Mouse (Mus musculus): ENCODE data around the gene Rapgef1. TPM values are rescaled to one million over a fixed set of nuclear protein-coding genes. Genes with fewer than 3 reads are reported as not detected.
A peak's percentile ranks its signal among the peaks of the same experiment; 100 is the strongest.

Gene Rapgef1
- polyA plus RNA-seq, 1 experiment from 2014 or later = 11.6 TPM

- peak overlapping the region; percentile 39 for H3K27ac ChIP-seq
Observed at GRCm38 (mm10) chr2:29647162-29647561, 27.6 kb downstream of the Rapgef1 start.

GRCm38 (mm10) chr2:29647808-29648207 lies 28.3 kb downstream of the Rapgef1 start:
- H3K9me3 ChIP-seq (replicated peaks) = no peaks in the 10 kb centered on the region
- no peaks in the 10 kb centered on the region for H3K27me3 ChIP-seq
- H3K4me3 ChIP-seq = no peak overlapping the region
- H3K9ac ChIP-seq = no peak overlapping the region
- WGBS = 73% methylated on average over 7 of the region's 7 CpGs
- H3K4me1 ChIP-seq (replicated peaks) = peaks cover 48% of the 10 kb centered on the region
- no peaks in the 10 kb centered on the region for H3K36me3 ChIP-seq
- H3K4me2 ChIP-seq = no peak overlapping the region
- ATAC-seq (replicated peaks; ENCODE audit: insufficient number of reproducible peaks, insufficient read depth, low FRiP score, low read depth) = no peak
- peak overlapping the region; percentile 39; the same call in 1 of the 2 replicates for H3K27ac ChIP-seq

More at GRCm38 (mm10) chr2:29647162-29647561, 27.6 kb downstream of the Rapgef1 start:
- no peaks in the 10 kb centered on the region for H3K9me3 ChIP-seq (replicated peaks)
- no peak overlapping the region for H3K4me3 ChIP-seq
- no peak overlapping the region for H3K9ac ChIP-seq
- WGBS = 86% methylated on average over 4 of the region's 4 CpGs
- no peaks in the 10 kb centered on the region for H3K36me3 ChIP-seq
- no peak for ATAC-seq (replicated peaks; ENCODE audit: insufficient number of reproducible peaks, insufficient read depth, low FRiP score, low read depth)
- H3K4me2 ChIP-seq = peak overlapping the region; percentile 19; the same call in 1 of the 2 replicates
- H3K27me3 ChIP-seq = no peaks in the 10 kb centered on the region
- H3K4me1 ChIP-seq (replicated peaks) = peaks cover 50% of the 10 kb centered on the region

- Histone ChIP-seq H3K9ac (no peak overlapping the region), H3K27ac (peak overlapping the region; percentile 75), H3K4me3 (no peak overlapping the region), H3K36me3 (no peaks in the 10 kb centered on the region), H3K4me2 (no peak overlapping the region), H3K9me3 (replicated peaks) (no peaks in the 10 kb centered on the region), H3K4me1 (replicated peaks) (peaks cover 47% of the 10 kb centered on the region), H3K27me3 (no peaks in the 10 kb centered on the region)
- 43% methylated on average over 6 of the region's 6 CpGs for WGBS
- ATAC-seq (replicated peaks; ENCODE audit: insufficient number of reproducible peaks, insufficient read depth, low FRiP score, low read depth) = peak; percentile 53; the same call in 1 of the 2 replicates
Observed at GRCm38 (mm10) chr2:29648956-29649794, 29.7 kb downstream of the Rapgef1 start.

- WGBS = 67% methylated on average over 10 of the region's 10 CpGs
- H3K4me1 ChIP-seq (replicated peaks) = peaks cover 45% of the 10 kb centered on the region
- H3K27ac ChIP-seq = peak overlapping the region; percentile 75
- H3K27me3 ChIP-seq = no peaks in the 10 kb centered on the region
- H3K9ac ChIP-seq = no peak overlapping the region
- no peak overlapping the region for H3K4me3 ChIP-seq
- H3K9me3 ChIP-seq (replicated peaks) = no peaks in the 10 kb centered on the region
- H3K4me2 ChIP-seq = no peak overlapping the region
- no peaks in the 10 kb centered on the region for H3K36me3 ChIP-seq
- ATAC-seq (replicated peaks; ENCODE audit: insufficient number of reproducible peaks, insufficient read depth, low FRiP score, low read depth) = no peak
Observed at GRCm38 (mm10) chr2:29649795-29650457, 30.4 kb downstream of the Rapgef1 start.

GRCm38 (mm10) chr2:29651876-29652275 lies 32.4 kb downstream of the Rapgef1 start:
- H3K27ac ChIP-seq = no peak overlapping the region
- H3K4me3 ChIP-seq = no peak overlapping the region
- no peaks in the 10 kb centered on the region for H3K36me3 ChIP-seq
- WGBS = 82% methylated on average over 5 of the region's 5 CpGs
- no peak overlapping the region for H3K9ac ChIP-seq
- H3K9me3 ChIP-seq (replicated peaks) = no peaks in the 10 kb centered on the region
- no peak overlapping the region for H3K4me2 ChIP-seq
- ATAC-seq (replicated peaks; ENCODE audit: insufficient number of reproducible peaks, insufficient read depth, low FRiP score, low read depth) = no peak
- H3K27me3 ChIP-seq = no peaks in the 10 kb centered on the region
- peaks cover 30% of the 10 kb centered on the region for H3K4me1 ChIP-seq (replicated peaks)

GRCm38 (mm10) chr2:29655433-29655832 lies 35.9 kb downstream of the Rapgef1 start:
- Histone ChIP-seq H3K4me2 (no peak overlapping the region), H3K4me1 (replicated peaks) (peaks cover 9% of the 10 kb centered on the region), H3K36me3 (no peaks in the 10 kb centered on the region), H3K27me3 (no peaks in the 10 kb centered on the region), H3K4me3 (no peak overlapping the region), H3K9me3 (replicated peaks) (no peaks in the 10 kb centered on the region), H3K27ac (no peak overlapping the region), H3K9ac (no peak overlapping the region)
- 91% methylated on average over 5 of the region's 5 CpGs for WGBS
- ATAC-seq (replicated peaks; ENCODE audit: insufficient number of reproducible peaks, insufficient read depth, low FRiP score, low read depth) = no peak

GRCm38 (mm10) chr2:29656095-29656494 lies 36.6 kb downstream of the Rapgef1 start:
- 86% methylated on average over 1 of the region's 1 CpGs for WGBS
- peaks cover 14% of the 10 kb centered on the region for H3K4me1 ChIP-seq (replicated peaks)
- no peak overlapping the region for H3K4me2 ChIP-seq
- no peak overlapping the region for H3K9ac ChIP-seq
- H3K36me3 ChIP-seq = no peaks in the 10 kb centered on the region
- no peaks in the 10 kb centered on the region for H3K27me3 ChIP-seq
- H3K4me3 ChIP-seq = no peak overlapping the region
- no peaks in the 10 kb centered on the region for H3K9me3 ChIP-seq (replicated peaks)
- ATAC-seq (replicated peaks; ENCODE audit: insufficient number of reproducible peaks, insufficient read depth, low FRiP score, low read depth) = no peak
- H3K27ac ChIP-seq = no peak overlapping the region

- Histone ChIP-seq H3K36me3 (no peaks in the 10 kb centered on the region), H3K27ac (no peak overlapping the region), H3K4me1 (replicated peaks) (peaks cover 19% of the 10 kb centered on the region), H3K4me3 (no peak overlapping the region), H3K27me3 (no peaks in the 10 kb centered on the region), H3K9me3 (replicated peaks) (no peaks in the 10 kb centered on the region), H3K4me2 (no peak overlapping the region), H3K9ac (no peak overlapping the region)
- ATAC-seq (replicated peaks; ENCODE audit: insufficient number of reproducible peaks, insufficient read depth, low FRiP score, low read depth) = no peak
- WGBS = 78% methylated on average over 1 of the region's 1 CpGs
Observed at GRCm38 (mm10) chr2:29657089-29657488, 37.6 kb downstream of the Rapgef1 start.

GRCm38 (mm10) chr2:29661751-29662191 lies 42.3 kb downstream of the Rapgef1 start:
- Histone ChIP-seq H3K4me1 (replicated peaks) (peaks cover 48% of the 10 kb centered on the region), H3K4me2 (no peak overlapping the region), H3K36me3 (no peaks in the 10 kb centered on the region), H3K4me3 (no peak overlapping the region), H3K9ac (no peak overlapping the region), H3K27ac (peak overlapping the region; percentile 18; the same call in 1 of the 2 replicates), H3K27me3 (no peaks in the 10 kb centered on the region), H3K9me3 (replicated peaks) (no peaks in the 10 kb centered on the region)
- no peak for ATAC-seq (replicated peaks; ENCODE audit: insufficient number of reproducible peaks, insufficient read depth, low FRiP score, low read depth)
- WGBS = 64% methylated on average over 6 of the region's 6 CpGs

- H3K27ac ChIP-seq = no peak overlapping the region
- no peaks in the 10 kb centered on the region for H3K36me3 ChIP-seq
- no peak overlapping the region for H3K4me3 ChIP-seq
- H3K4me2 ChIP-seq = no peak overlapping the region
- H3K27me3 ChIP-seq = no peaks in the 10 kb centered on the region
- no peak overlapping the region for H3K9ac ChIP-seq
- ATAC-seq (replicated peaks; ENCODE audit: insufficient number of reproducible peaks, insufficient read depth, low FRiP score, low read depth) = no peak
- WGBS = 11% methylated on average over 4 of the region's 4 CpGs
- peaks cover 62% of the 10 kb centered on the region for H3K4me1 ChIP-seq (replicated peaks)
- no peaks in the 10 kb centered on the region for H3K9me3 ChIP-seq (replicated peaks)
Observed at GRCm38 (mm10) chr2:29663260-29663877, 43.8 kb downstream of the Rapgef1 start.

GRCm38 (mm10) chr2:29665421-29665820 lies 45.9 kb downstream of the Rapgef1 start:
- Histone ChIP-seq H3K27ac (no peak overlapping the region), H3K4me1 (replicated peaks) (peaks cover 72% of the 10 kb centered on the region), H3K9ac (no peak overlapping the region), H3K27me3 (no peaks in the 10 kb centered on the region), H3K4me3 (no peak overlapping the region), H3K36me3 (no peaks in the 10 kb centered on the region), H3K4me2 (no peak overlapping the region), H3K9me3 (replicated peaks) (no peaks in the 10 kb centered on the region)
- ATAC-seq (replicated peaks; ENCODE audit: insufficient number of reproducible peaks, insufficient read depth, low FRiP score, low read depth) = no peak
- 89% methylated on average over 5 of the region's 5 CpGs for WGBS
